Mouse (Mus musculus) bone marrow macrophage, adult 2 months (primary cell): Measurements from ENCODE around the gene Col5a1.

Source experiments
- CTCF ChIP-seq: IDR thresholded peaks from 2 replicates; pipeline ENCODE4 v1.5.1; 2012; ENCODE audit warnings: low read depth, mild to moderate bottlenecking, low read length, moderate library complexity
- POLR2A ChIP-seq: IDR thresholded peaks from 2 replicates; pipeline ENCODE4 v1.6.1; 2012; ENCODE audit warnings: mild to moderate bottlenecking, low read depth, low read length, borderline replicate concordance

- TF ChIP-seq CTCF (no peak), POLR2A (no peak)
These were observed 97.7 kb downstream of the Col5a1 start for GRCm38 (mm10) chr2:27983884-27984283.
